Mouse (Mus musculus): ENCODE measurements at regions not wholly inside any gene's neighbourhood (a gene's known extent, or its start where the extent isn't known, plus 50 kb on each side); places are given as distances from the start of the nearest gene placed in this dataset.

- Histone ChIP-seq H3K9ac (ENCODE audit: control insufficient read depth, low read depth, low read length, poor library complexity, severe bottlenecking) (no peak overlapping the region), H3K4me3 (ENCODE audit: control insufficient read depth in 1 of 2, insufficient read depth in 1 of 2, low read depth in 2 of 2, low read length in 2 of 2) (no peak overlapping the region), H3K4me1 (ENCODE audit: control insufficient read depth in 1 of 2, insufficient read depth in 2 of 2, low read length in 2 of 2) (no peaks in the 10 kb centered on the region), H3K79me2 (ENCODE audit: control insufficient read depth, insufficient read depth, low read length, poor library complexity) (no peaks in the 10 kb centered on the region), H3K9me3 (replicated peaks; ENCODE audit: insufficient read depth, low read length) (no peaks in the 10 kb centered on the region), H3K27me3 (ENCODE audit: control insufficient read depth in 1 of 2, insufficient read depth in 2 of 2, low read length in 2 of 2) (no peaks in the 10 kb centered on the region), H3K36me3 (ENCODE audit: control insufficient read depth in 1 of 2, insufficient read depth in 2 of 2, low read length in 2 of 2) (no peaks in the 10 kb centered on the region), H3K27ac (ENCODE audit: control insufficient read depth, low read depth, low read length) (no peak overlapping the region)
- DNase-seq (ENCODE audit: low read depth, low spot score): no peak
- TF ChIP-seq ZKSCAN1 (IDR thresholded peaks at IDR 0.05; ENCODE audit: low read depth, low read length): no peak
- TF ChIP-seq TBP (IDR thresholded peaks at IDR 0.05; ENCODE audit: low read depth, low read length): no peak
- no peak for TF ChIP-seq GATA1 (IDR thresholded peaks at IDR 0.05; ENCODE audit: low read depth, low read length)
- no peak for TF ChIP-seq KAT2A (conservative IDR thresholded peaks at IDR 0.05; ENCODE audit: low read depth, low read length)
- no peak for TF ChIP-seq JUND (IDR thresholded peaks at IDR 0.05; ENCODE audit: low read depth, low read length)
- TF ChIP-seq BHLHE40 (IDR thresholded peaks at IDR 0.05; ENCODE audit: borderline replicate concordance, low read depth, low read length): no peak
- TF ChIP-seq CTCF (IDR thresholded peaks at IDR 0.05 in 2 of 3, conservative IDR thresholded peaks at IDR 0.05 in 1 of 3; ENCODE audit: control insufficient read depth in 1 of 3, insufficient read depth in 1 of 3, low read depth in 2 of 3, low read length in 3 of 3, poor library complexity in 1 of 3, severe bottlenecking in 1 of 3): no peak
- no peak for TF ChIP-seq NRF1 (IDR thresholded peaks at IDR 0.05; ENCODE audit: insufficient read depth, low read depth, low read length, poor library complexity, severe bottlenecking)
- no peak for TF ChIP-seq MYC (IDR thresholded peaks at IDR 0.05; ENCODE audit: low read depth, low read length)
Measured at GRCm38 (mm10) chr15:93731161-93731560, 135.5 kb upstream of the Prickle1 start.

- no peak for DNase-seq (ENCODE audit: low read depth, low spot score)
- Histone ChIP-seq H3K79me2 (ENCODE audit: control insufficient read depth, insufficient read depth, low read length, poor library complexity) (no peaks in the 10 kb centered on the region), H3K4me3 (ENCODE audit: control insufficient read depth in 1 of 2, insufficient read depth in 1 of 2, low read depth in 2 of 2, low read length in 2 of 2) (no peak overlapping the region), H3K36me3 (ENCODE audit: control insufficient read depth in 1 of 2, insufficient read depth in 2 of 2, low read length in 2 of 2) (no peaks in the 10 kb centered on the region), H3K9me3 (replicated peaks; ENCODE audit: insufficient read depth, low read length) (no peaks in the 10 kb centered on the region), H3K27ac (ENCODE audit: control insufficient read depth, low read depth, low read length) (no peak overlapping the region), H3K4me1 (ENCODE audit: control insufficient read depth in 1 of 2, insufficient read depth in 2 of 2, low read length in 2 of 2) (no peaks in the 10 kb centered on the region), H3K9ac (ENCODE audit: control insufficient read depth, low read depth, low read length, poor library complexity, severe bottlenecking) (no peak overlapping the region), H3K27me3 (ENCODE audit: control insufficient read depth in 1 of 2, insufficient read depth in 2 of 2, low read length in 2 of 2) (no peaks in the 10 kb centered on the region)
- TF ChIP-seq KAT2A (conservative IDR thresholded peaks at IDR 0.05; ENCODE audit: low read depth, low read length): no peak
Measured at GRCm38 (mm10) chr15:93715443-93715842, 119.8 kb upstream of the Prickle1 start.

DNA sequence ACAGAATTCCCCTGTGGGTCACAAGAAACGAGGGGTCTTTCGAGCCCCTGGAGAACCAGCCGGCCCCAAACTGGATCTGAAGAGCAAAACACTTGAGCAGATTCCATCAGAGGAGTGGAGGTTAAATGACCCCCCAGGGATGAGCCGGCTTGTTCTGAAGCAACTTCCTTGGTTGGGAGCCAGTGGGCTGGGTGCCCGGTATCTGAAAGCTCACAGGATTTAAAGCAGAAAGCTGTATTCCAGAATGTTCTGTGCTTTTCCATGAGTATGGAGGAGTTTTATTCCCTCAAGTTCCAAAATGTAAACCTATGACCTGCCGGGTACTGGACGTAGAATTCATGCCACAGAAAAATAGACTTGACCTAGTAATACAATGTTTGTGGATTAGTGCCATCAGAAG, 117.7 kb upstream of the Prickle1 start:
- no peak overlapping the region for H3K9ac ChIP-seq (ENCODE audit: control insufficient read depth, low read depth, low read length, poor library complexity, severe bottlenecking)
- no peak for TF ChIP-seq MAZ (IDR thresholded peaks at IDR 0.05; ENCODE audit: low read depth, low read length)
- no peak for TF ChIP-seq ETS1 (IDR thresholded peaks at IDR 0.05; ENCODE audit: low read depth, low read length)
- TF ChIP-seq CHD1 (IDR thresholded peaks at IDR 0.05; ENCODE audit: low read depth, low read length): no peak
- TF ChIP-seq CHD2 (IDR thresholded peaks at IDR 0.05; ENCODE audit: low read length): no peak
- TF ChIP-seq E2F4 (IDR thresholded peaks at IDR 0.05; ENCODE audit: borderline replicate concordance, low read depth, low read length): no peak
- TF ChIP-seq HCFC1 (IDR thresholded peaks at IDR 0.05; ENCODE audit: low read depth, low read length): no peak
- no peak for TF ChIP-seq TCF12 (IDR thresholded peaks at IDR 0.05; ENCODE audit: low read depth, low read length)
- no peak for TF ChIP-seq MYB (IDR thresholded peaks at IDR 0.05; ENCODE audit: low read depth, low read length)
- no peak for TF ChIP-seq ZC3H11A (IDR thresholded peaks at IDR 0.05; ENCODE audit: low read depth, low read length)
- no peaks in the 10 kb centered on the region for H3K27me3 ChIP-seq (ENCODE audit: control insufficient read depth in 1 of 2, insufficient read depth in 2 of 2, low read length in 2 of 2)
- no peak for DNase-seq (ENCODE audit: low read depth, low spot score)
- no peak overlapping the region for H3K27ac ChIP-seq (ENCODE audit: control insufficient read depth, low read depth, low read length)
- no peaks in the 10 kb centered on the region for H3K9me3 ChIP-seq (replicated peaks; ENCODE audit: insufficient read depth, low read length)
- no peaks in the 10 kb centered on the region for H3K36me3 ChIP-seq (ENCODE audit: control insufficient read depth in 1 of 2, insufficient read depth in 2 of 2, low read length in 2 of 2)
- H3K79me2 ChIP-seq (ENCODE audit: control insufficient read depth, insufficient read depth, low read length, poor library complexity): no peaks in the 10 kb centered on the region
- no peaks in the 10 kb centered on the region for H3K4me1 ChIP-seq (ENCODE audit: control insufficient read depth in 1 of 2, insufficient read depth in 2 of 2, low read length in 2 of 2)
- no peak overlapping the region for H3K4me3 ChIP-seq (ENCODE audit: control insufficient read depth in 1 of 2, insufficient read depth in 1 of 2, low read depth in 2 of 2, low read length in 2 of 2)
